Mouse (Mus musculus): Measurements from ENCODE around the gene Fabp1. TPM values are rescaled to one million over a fixed set of nuclear protein-coding genes. Genes with fewer than 3 reads are reported as not detected.

The Fabp1 gene
- polyA plus RNA-seq, 1 experiment, result not detected

DNA sequence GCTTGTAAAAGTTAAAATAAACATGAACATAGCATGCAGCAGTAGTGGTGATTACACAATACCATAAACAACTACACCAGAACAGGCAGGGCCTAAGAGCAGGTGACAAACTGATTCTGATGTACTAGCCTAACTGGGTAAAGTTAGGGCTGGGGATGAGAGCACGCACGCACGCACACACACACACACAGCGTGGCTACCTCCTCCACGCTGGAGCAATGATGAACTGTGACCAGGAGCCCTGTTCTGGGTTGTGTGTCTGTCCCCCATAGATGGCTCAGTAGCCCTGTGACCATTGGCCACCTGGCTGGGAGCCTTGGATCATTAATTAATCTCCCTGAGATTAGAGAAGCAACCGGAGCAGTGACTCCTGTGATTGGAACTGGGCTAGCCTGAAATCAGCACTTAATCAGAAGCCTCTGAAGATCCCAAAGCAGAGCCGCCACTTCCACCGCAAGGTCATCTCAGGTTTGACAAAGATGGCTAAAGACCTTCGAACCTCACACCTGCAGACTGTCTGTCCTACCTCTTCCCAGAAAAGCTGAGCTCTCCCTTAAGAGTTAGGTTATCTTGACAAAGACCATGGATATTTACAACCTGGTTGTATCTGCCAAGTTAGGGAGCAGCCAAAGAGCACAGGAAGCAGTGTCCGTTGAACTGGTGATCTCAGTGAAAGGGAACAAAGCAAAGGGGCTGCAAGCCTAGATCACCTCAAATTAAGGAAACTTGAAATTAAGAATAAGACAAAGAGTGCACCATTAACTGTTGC lies 26.6 kb upstream of the Fabp1 start:
- TF ChIP-seq CTCF (IDR thresholded peaks at IDR 0.05; ENCODE audit: extremely low read depth, insufficient read depth, low read length) (no peak), POLR2A (IDR thresholded peaks at IDR 0.05; ENCODE audit: extremely low read depth, insufficient read depth, low read length) (no peak)
- no peaks in the 10 kb centered on the region for H3K4me1 ChIP-seq (ENCODE audit: control insufficient read depth, insufficient read depth, low read length)
- no peak overlapping the region for H3K27ac ChIP-seq (ENCODE audit: insufficient read depth, low read length)
- no peak overlapping the region for H3K4me3 ChIP-seq (ENCODE audit: insufficient read depth, low read length)

DNA sequence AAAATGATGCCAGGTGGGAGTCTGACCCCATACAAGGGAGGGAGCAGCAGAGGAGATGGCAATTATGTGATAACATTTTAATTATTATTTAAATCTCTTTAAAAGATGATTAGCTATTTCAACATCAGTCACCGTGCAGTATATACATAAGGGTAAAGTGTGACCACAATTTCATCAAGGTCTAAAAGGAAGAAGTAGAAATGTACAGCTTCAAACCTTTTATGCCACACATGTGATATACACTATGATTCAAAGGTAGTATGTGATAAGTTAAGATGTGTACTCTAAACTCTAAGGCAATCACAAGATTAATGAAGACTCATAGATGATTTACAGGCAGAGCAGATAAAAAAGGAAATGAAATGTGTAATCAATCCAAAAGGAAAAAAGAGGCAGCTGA lies 19.0 kb upstream of the Fabp1 start:
- no peaks in the 10 kb centered on the region for H3K4me1 ChIP-seq (ENCODE audit: control insufficient read depth, insufficient read depth, low read length)
- no peak overlapping the region for H3K27ac ChIP-seq (ENCODE audit: insufficient read depth, low read length)
- no peak for TF ChIP-seq CTCF (IDR thresholded peaks at IDR 0.05; ENCODE audit: extremely low read depth, insufficient read depth, low read length)
- TF ChIP-seq POLR2A (IDR thresholded peaks at IDR 0.05; ENCODE audit: extremely low read depth, insufficient read depth, low read length), result no peak
- no peak overlapping the region for H3K4me3 ChIP-seq (ENCODE audit: insufficient read depth, low read length)

DNA sequence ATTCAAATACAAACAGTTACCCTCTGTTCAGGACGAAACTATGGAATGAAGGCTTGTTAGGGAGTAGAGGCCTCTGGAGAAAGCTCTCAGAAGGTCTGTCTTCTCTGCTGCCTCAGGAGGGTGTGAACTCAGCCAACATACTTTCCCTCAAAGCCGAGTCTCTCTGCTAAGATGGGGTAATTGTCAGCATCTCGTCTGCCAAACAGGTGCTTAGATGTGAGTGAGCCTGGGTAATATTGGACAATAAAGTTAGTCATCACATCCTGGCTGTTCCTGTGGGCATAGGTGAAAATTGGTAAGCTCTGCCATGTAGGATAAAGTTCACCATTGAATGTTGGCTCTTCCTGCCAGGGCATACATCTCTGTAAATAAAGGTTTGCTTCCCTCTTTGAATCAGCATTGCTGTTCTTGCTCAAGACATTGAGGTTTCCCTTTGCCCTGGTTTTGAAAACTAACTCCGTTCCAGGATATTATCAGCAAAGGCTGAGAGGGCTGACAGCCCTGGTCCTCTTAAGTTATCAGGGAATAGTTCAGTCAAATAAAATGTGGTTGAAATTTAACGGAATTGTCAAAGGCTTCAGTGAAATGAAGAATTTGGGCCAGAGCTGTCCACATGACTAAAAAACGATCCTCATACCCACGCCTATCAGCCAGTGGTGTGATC lies 14.6 kb upstream of the Fabp1 start:
- Histone ChIP-seq H3K4me3 (ENCODE audit: insufficient read depth, low read length) (no peak overlapping the region), H3K4me1 (ENCODE audit: control insufficient read depth, insufficient read depth, low read length) (no peaks in the 10 kb centered on the region), H3K27ac (ENCODE audit: insufficient read depth, low read length) (no peak overlapping the region)
- TF ChIP-seq POLR2A (IDR thresholded peaks at IDR 0.05; ENCODE audit: extremely low read depth, insufficient read depth, low read length), result no peak
- no peak for TF ChIP-seq CTCF (IDR thresholded peaks at IDR 0.05; ENCODE audit: extremely low read depth, insufficient read depth, low read length)

DNA sequence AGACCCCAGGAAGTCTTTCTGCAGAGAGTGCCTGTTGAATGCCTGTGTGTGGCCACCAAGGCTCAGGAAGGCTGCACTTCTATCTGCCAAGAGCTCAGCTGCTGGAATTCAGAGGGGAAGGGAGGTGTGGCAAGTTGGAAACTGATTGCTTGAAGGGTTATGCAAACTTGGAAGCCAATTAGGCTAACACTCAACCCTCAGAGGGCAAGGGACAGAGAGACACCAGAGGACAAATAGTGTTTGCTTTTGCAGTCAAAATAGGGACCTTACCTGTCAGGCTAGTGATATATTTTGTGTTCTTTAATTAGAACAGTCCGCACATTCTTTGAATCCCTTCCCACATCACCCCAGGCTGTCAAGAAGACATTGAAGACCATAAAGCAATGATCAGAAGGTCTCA lies 10.0 kb upstream of the Fabp1 start:
- TF ChIP-seq POLR2A (IDR thresholded peaks at IDR 0.05; ENCODE audit: extremely low read depth, insufficient read depth, low read length), result no peak
- no peak for TF ChIP-seq CTCF (IDR thresholded peaks at IDR 0.05; ENCODE audit: extremely low read depth, insufficient read depth, low read length)
- Histone ChIP-seq H3K27ac (ENCODE audit: insufficient read depth, low read length) (no peak overlapping the region), H3K4me1 (ENCODE audit: control insufficient read depth, insufficient read depth, low read length) (no peaks in the 10 kb centered on the region), H3K4me3 (ENCODE audit: insufficient read depth, low read length) (no peak overlapping the region)

DNA sequence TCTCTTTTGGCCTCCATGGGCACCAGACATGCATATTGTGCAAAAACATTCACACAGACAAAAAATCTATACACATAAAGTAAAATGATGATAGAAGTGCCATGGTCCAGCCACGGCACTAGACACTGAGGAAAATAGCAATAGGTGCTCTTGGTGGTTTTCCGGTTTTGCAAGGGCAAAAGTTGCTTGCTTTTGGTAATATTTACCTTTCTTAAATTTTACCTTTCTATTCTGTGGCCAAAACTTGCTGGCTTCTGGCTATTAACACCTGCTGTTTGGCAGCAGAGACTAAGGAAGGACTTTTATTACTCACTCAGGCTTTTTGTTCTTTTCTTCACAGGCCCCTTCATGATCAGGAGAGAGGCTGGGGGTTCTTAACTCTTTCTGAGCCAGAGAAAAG lies 9.1 kb upstream of the Fabp1 start:
- H3K4me3 ChIP-seq (ENCODE audit: insufficient read depth, low read length), result no peak overlapping the region
- TF ChIP-seq CTCF (IDR thresholded peaks at IDR 0.05; ENCODE audit: extremely low read depth, insufficient read depth, low read length), result no peak
- H3K4me1 ChIP-seq (ENCODE audit: control insufficient read depth, insufficient read depth, low read length), result no peaks in the 10 kb centered on the region
- no peak overlapping the region for H3K27ac ChIP-seq (ENCODE audit: insufficient read depth, low read length)

- TF ChIP-seq POLR2A (IDR thresholded peaks at IDR 0.05; ENCODE audit: extremely low read depth, insufficient read depth, low read length) (no peak), CTCF (IDR thresholded peaks at IDR 0.05; ENCODE audit: extremely low read depth, insufficient read depth, low read length) (no peak)
- Histone ChIP-seq H3K4me3 (ENCODE audit: insufficient read depth, low read length) (no peak overlapping the region), H3K27ac (ENCODE audit: insufficient read depth, low read length) (no peak overlapping the region), H3K4me1 (ENCODE audit: control insufficient read depth, insufficient read depth, low read length) (no peaks in the 10 kb centered on the region)
Measured at GRCm38 (mm10) chr6:71193151-71193740, 6.4 kb upstream of the Fabp1 start.

- TF ChIP-seq POLR2A (IDR thresholded peaks at IDR 0.05; ENCODE audit: extremely low read depth, insufficient read depth, low read length) (no peak), CTCF (IDR thresholded peaks at IDR 0.05; ENCODE audit: extremely low read depth, insufficient read depth, low read length) (no peak)
- no peak overlapping the region for H3K27ac ChIP-seq (ENCODE audit: insufficient read depth, low read length)
- no peak overlapping the region for H3K4me3 ChIP-seq (ENCODE audit: insufficient read depth, low read length)
- H3K4me1 ChIP-seq (ENCODE audit: control insufficient read depth, insufficient read depth, low read length), result no peaks in the 10 kb centered on the region
Measured at GRCm38 (mm10) chr6:71196107-71196506, 3.5 kb upstream of the Fabp1 start.

- Histone ChIP-seq H3K4me1 (ENCODE audit: control insufficient read depth, insufficient read depth, low read length) (no peaks in the 10 kb centered on the region), H3K27ac (ENCODE audit: insufficient read depth, low read length) (no peak overlapping the region), H3K4me3 (ENCODE audit: insufficient read depth, low read length) (no peak overlapping the region)
- no peak for TF ChIP-seq CTCF (IDR thresholded peaks at IDR 0.05; ENCODE audit: extremely low read depth, insufficient read depth, low read length)
- TF ChIP-seq POLR2A (IDR thresholded peaks at IDR 0.05; ENCODE audit: extremely low read depth, insufficient read depth, low read length), result no peak
Measured at GRCm38 (mm10) chr6:71197636-71198535, 1.7 kb upstream of the Fabp1 start.

DNA sequence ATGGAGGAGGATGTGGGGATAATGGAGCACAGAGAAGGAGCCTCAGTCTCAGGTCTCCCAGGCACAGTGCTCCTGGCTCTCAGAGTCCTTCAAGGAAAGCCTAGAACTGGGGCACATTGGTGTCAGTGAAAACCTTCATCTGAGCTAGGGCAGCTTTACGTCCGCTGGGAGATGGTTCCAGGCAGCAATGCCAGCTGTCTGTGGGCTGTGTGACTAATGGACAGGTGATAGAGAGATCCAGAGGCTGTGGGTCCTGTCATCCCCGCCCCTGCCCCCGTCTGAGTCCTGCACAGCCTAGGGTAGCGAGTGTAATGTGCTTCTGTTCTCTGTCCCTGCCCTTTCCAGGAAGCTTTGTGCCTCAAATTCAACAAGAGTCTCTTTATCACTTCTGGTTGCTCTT lies 2.3 kb downstream of the Fabp1 start:
- TF ChIP-seq POLR2A (IDR thresholded peaks at IDR 0.05; ENCODE audit: extremely low read depth, insufficient read depth, low read length), result no peak
- no peak for TF ChIP-seq CTCF (IDR thresholded peaks at IDR 0.05; ENCODE audit: extremely low read depth, insufficient read depth, low read length)
- no peak overlapping the region for H3K27ac ChIP-seq (ENCODE audit: insufficient read depth, low read length)
- no peaks in the 10 kb centered on the region for H3K4me1 ChIP-seq (ENCODE audit: control insufficient read depth, insufficient read depth, low read length)
- H3K4me3 ChIP-seq (ENCODE audit: insufficient read depth, low read length), result no peak overlapping the region

Measured in cortical plate, adult 2 months (tissue).